Mouse (Mus musculus) olfactory bulb, adult 2 months (tissue): Measurements from ENCODE around the gene Cst13. TPM values are rescaled to one million over a fixed set of nuclear protein-coding genes. Genes with fewer than 3 reads are reported as not detected.
"Not testable (repeated sequence)": the region's sequence is repeated elsewhere in the genome, so short reads cannot be mapped to it uniquely, and the experiment has no call there.

Experiments
- H3K27ac ChIP-seq: fragments of 200-500 bp; 2 replicates; pipeline ENCODE4 v1.5.1; 2012; ENCODE audit warnings: low read depth, low read length; ENCODE audit not compliant: insufficient read depth
- H3K4me1 ChIP-seq: fragments of 200-500 bp; 2 replicates; pipeline ENCODE4 v1.6.1; 2012; ENCODE audit warnings: low read length; ENCODE audit not compliant: control insufficient read depth, insufficient read depth
- H3K4me3 ChIP-seq: fragments of 200-500 bp; 2 replicates; pipeline ENCODE4 v1.5.1; 2012; ENCODE audit warnings: mild to moderate bottlenecking, low read depth, low read length, moderate library complexity; ENCODE audit not compliant: insufficient read depth
- CTCF ChIP-seq: fragments of 200-500 bp; IDR thresholded peaks from 2 replicates; pipeline ENCODE4 v1.5.1; 2012; ENCODE audit warnings: low read depth, mild to moderate bottlenecking, low read length, moderate library complexity; ENCODE audit not compliant: insufficient read depth
- POLR2A ChIP-seq: fragments of 200-500 bp; IDR thresholded peaks from 2 replicates; pipeline ENCODE4 v1.6.1; 2012; ENCODE audit warnings: mild to moderate bottlenecking, low read depth, low read length, moderate library complexity; ENCODE audit not compliant: insufficient read depth
- WGBS: fragments of 180-500 bp; shearing (Covaris S2); methylation state at CpG from one replicate; pipeline ENCODE4 v1.1.7; 2018; 5-methylcytosine and 5-hydroxymethylcytosine counted together
- polyA plus RNA-seq: library from polyadenylated mRNA; stranded (reverse); fragments of >200 nt; gene quantifications from 2 replicates; pipeline ENCODE4 v1.2.4, GENCODE M21; 2012; ENCODE audit warnings: low replicate concordance; ENCODE audit not compliant: missing spikeins, insufficient read depth, insufficient read length

Cst13 gene
- not detected in 2 replicates for polyA plus RNA-seq

DNA sequence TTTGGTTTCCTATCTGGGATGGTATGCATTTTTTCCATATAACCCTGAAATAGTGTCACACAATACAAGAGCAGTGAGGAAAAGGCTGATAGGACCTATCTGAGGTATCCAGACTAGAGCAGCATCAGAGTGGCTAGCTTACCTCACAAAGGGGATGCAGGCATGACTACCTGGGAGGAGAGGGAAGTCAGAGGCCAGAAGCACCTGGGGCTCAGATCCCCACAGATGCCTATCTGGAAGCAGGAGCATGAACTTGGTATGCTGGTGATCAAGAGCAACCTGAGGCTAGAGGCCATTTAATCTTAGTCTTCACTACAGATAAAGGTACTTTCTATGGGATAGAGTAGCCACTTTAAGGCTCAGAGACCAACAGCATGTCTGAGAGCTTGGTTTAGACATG is at the start of gene Cst13:
Cst13 (plus strand) TSS at position 173 of the 400 bp plus-strand sequence.
- TF ChIP-seq POLR2A: no peak
- TF ChIP-seq CTCF: no peak
- no peak within 1 kb of the TSS for H3K27ac ChIP-seq
- no peak within 1 kb of the TSS for H3K4me3 ChIP-seq
- no peaks in the 10 kb centered on the region for H3K4me1 ChIP-seq

- 91% methylated on average over 4 of the region's 4 CpGs for WGBS
- H3K4me3 ChIP-seq, H3K27ac ChIP-seq, H3K4me1 ChIP-seq: not testable (repeated sequence)
Observed at GRCm38 (mm10) chr2:148771397-148771796, 48.5 kb upstream of the Cst13 start, which contains the start of gene Cst11. Gene Cst11, minus strand, starts transcription at chr2:148771497.

DNA sequence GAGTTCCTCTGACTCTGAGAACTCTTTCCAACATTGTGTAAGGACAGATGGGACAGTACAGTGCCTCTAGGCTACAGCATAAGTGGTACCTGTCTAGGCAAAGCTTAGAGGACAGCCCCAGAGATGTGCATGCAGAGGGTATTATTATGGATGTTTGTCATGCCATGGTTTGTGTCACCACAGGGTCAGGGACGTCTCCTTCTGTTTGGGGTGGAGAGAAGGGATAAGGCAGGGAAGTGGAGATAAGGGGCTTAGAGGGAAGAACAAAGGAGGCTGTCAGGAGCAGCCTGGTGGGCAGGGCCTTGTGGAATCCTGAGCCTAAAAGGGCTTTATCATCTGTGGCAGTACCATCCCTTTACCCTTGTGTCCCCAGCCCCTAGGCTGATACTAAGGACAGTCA is 38.2 kb upstream of the Cst13 start, which contains the start of gene 8030411F24Rik:
8030411F24Rik (plus strand) TSS at position 301 of the 400 bp plus-strand sequence.
- Histone ChIP-seq H3K4me3 (no peak within 1 kb of the TSS), H3K4me1 (no peaks in the 10 kb centered on the region), H3K27ac (no peak within 1 kb of the TSS)
- WGBS: 16% methylated on average over 1 of the region's 1 CpGs
- no peak for TF ChIP-seq POLR2A
- TF ChIP-seq CTCF: no peak

GRCm38 (mm10) chr2:148789142-148789541 is 30.7 kb upstream of the Cst13 start, which contains the start of gene Cst12:
Gene Cst12, plus strand, starts transcription at chr2:148789361.
- TF ChIP-seq CTCF: no peak
- no peak for TF ChIP-seq POLR2A
- 83% methylated on average over 6 of the region's 6 CpGs for WGBS
- no peak within 1 kb of the TSS for H3K27ac ChIP-seq
- no peaks in the 10 kb centered on the region for H3K4me1 ChIP-seq
- H3K4me3 ChIP-seq: no peak within 1 kb of the TSS

GRCm38 (mm10) chr2:148798485-148798884 is 21.4 kb upstream of the Cst13 start, which contains the start of gene Cst8:
Gene Cst8, plus strand, starts transcription at chr2:148798785.
- Histone ChIP-seq H3K4me3 (no peak within 1 kb of the TSS), H3K27ac (no peak within 1 kb of the TSS), H3K4me1 (no peaks in the 10 kb centered on the region)
- TF ChIP-seq CTCF (no peak), POLR2A (no peak)
- 100% methylated on average over 1 of the region's 1 CpGs for WGBS

GRCm38 (mm10) chr2:148801491-148801921 is 18.4 kb upstream of the Cst13 start:
- 55% methylated on average over 3 of the region's 3 CpGs for WGBS
- TF ChIP-seq POLR2A: no peak
- TF ChIP-seq CTCF: no peak
- Histone ChIP-seq H3K27ac (no peak overlapping the region), H3K4me3 (no peak overlapping the region), H3K4me1 (no peaks in the 10 kb centered on the region)

DNA sequence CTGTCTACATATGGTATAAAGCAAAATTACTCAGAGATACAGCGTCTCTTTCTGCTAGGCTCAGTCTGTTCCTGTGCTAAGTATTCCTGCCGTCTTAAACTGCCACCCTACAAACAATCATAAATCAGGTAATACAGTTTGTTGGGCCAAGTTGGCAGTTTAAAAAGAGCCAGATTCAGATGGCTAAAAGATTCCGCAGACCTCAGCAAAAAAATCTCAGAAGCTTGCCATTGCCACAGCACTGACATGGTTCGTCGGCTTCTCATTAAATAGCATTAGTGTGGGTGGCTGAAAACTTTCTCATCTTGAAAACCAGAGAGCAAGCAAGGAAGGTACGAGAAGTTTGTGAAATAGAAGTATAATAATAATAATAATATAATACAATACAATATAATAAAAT is 13.2 kb upstream of the Cst13 start:
- Histone ChIP-seq H3K4me3 (no peak overlapping the region), H3K4me1 (no peaks in the 10 kb centered on the region), H3K27ac (no peak overlapping the region)
- 72% methylated on average over 6 of the region's 6 CpGs for WGBS
- TF ChIP-seq POLR2A: no peak

DNA sequence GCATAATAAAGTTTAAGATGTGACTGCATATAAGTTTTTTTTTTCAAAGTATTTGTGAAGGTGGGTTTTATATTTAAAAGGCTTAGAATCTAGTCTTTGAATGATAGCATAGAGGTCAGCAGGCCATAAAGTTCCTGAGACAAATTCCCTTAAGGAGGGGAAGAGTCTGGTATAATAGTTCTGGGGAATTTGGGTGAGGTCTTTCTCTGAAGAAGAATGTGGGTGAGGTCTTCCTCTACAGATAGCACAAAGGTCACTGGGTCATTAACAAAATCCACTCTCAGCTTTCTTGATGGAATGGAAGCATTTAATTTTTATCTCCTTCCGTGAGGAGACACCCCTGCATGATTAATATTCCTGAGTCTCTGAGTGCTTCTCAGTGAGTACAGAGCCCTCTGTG is 6.1 kb downstream of the Cst13 start:
- Histone ChIP-seq H3K4me1 (no peaks in the 10 kb centered on the region), H3K27ac (no peak overlapping the region), H3K4me3 (no peak overlapping the region)
- WGBS: 82% methylated on average over 1 of the region's 1 CpGs
- TF ChIP-seq CTCF (no peak), POLR2A (no peak)

- TF ChIP-seq POLR2A (no peak), CTCF (no peak)
- Histone ChIP-seq H3K27ac (no peak within 1 kb of the TSS), H3K4me1 (no peaks in the 10 kb centered on the region), H3K4me3 (no peak within 1 kb of the TSS)
- 73% methylated on average over 4 of the region's 4 CpGs for WGBS
Observed at GRCm38 (mm10) chr2:148834912-148835311, 15.0 kb downstream of the Cst13 start, which contains the start of gene Cst9. Gene Cst9, plus strand, starts transcription at chr2:148835147.

DNA sequence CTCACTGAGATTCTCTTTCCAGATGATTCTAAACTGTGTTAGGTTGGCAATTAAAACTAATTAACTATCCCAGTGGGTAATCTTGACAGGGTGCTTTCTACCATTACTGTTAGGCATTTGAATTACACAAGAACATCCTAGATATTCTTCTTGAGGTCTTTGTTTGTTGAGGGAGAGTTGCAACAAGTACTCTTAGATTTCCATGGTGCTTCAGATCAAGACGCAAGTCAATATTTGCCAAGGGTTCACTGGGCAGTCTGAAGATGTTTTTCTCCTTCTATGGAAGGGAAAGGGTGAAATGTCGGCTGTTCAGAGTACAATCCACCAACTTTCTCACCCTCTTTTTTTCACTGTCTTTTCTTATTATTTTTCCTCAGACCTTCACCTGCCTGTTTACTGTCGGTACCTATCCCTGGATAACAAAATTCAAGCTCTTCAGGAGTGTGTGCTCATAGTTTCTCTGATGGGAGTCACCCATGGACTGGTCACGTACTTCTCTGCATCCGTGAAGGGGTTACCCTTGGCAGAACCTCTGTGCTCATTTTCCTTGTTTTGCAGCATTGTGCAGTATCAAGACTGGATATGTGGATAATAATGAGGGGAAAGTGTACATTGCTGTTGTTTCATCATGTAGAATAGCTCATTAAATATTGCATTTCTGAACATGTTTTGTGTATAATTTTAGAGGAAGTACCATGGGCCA is 18.3 kb downstream of the Cst13 start:
- TF ChIP-seq POLR2A (no peak), CTCF (no peak)
- H3K27ac ChIP-seq: no peak overlapping the region
- H3K4me1 ChIP-seq: no peaks in the 10 kb centered on the region
- H3K4me3 ChIP-seq: no peak overlapping the region
- 86% methylated on average over 5 of the region's 5 CpGs for WGBS
